Mouse (Mus musculus) lung, adult 2 months (tissue): Measurements from ENCODE around the gene Exoc6b.

Experiments used
- CTCF ChIP-seq: fragments of 200-500 bp; IDR thresholded peaks from 2 replicates; pipeline ENCODE4 v1.5.1; 2011; ENCODE audit warnings: mild to moderate bottlenecking, low read length, control low read depth; ENCODE audit not compliant: insufficient read depth
- POLR2A ChIP-seq: fragments of 200-500 bp; IDR thresholded peaks from 2 replicates; pipeline ENCODE4 v1.6.1; 2011; ENCODE audit warnings: low read depth, mild to moderate bottlenecking, control low read depth, low read length, borderline replicate concordance; ENCODE audit errors: extremely low read depth

DNA sequence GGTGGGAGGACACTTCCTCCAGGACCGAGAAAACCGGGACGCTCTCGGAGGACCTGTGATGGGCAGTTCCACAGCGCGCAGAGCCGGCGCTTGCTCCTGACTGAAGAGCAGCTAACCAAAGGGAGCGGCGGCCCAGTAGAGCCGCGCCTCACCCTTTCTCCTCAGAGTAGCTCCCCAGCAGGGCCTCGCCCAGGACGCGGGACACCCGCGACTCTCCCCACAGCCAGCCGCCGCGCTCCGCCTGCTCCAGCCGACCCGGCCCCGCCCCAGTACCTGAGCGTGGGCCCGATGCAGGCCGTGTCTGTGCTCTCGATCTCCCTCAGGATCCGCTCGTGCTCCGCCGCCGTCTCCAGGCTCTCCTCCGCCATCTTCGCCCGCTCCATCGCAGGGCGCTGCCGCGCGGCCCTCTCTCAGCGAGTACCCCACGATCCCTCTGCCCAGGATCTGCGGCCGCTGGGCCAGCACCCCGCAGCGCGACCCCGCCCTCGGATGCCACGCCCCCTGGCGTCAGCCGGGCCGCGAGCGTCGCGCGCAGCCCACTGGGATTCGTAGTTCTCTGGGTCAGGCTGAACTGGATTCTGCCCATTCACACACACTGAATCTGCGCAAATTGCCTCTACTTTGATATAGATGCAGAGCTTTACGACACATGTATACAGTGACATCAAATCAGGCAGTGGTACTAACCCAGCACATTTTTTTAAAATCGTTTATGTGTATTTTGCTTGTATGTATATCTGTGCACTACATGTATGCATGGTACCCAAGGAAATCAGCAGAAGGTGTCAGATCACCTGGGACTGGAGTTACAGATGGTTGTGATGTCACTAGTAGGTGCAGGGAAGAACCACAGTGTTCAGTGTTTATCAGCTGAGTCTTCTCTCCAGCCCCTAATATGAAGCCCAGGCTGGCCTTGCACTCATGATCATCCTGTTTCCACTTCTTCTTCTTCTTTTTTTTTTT, at the start of gene Exoc6b:
- peak; percentile 81; the same call in 1 of the 2 replicates for TF ChIP-seq POLR2A
- no peak for TF ChIP-seq CTCF
